8 mouse cellular contexts compared by ENCODE assay signal in the genomic region with DNA sequence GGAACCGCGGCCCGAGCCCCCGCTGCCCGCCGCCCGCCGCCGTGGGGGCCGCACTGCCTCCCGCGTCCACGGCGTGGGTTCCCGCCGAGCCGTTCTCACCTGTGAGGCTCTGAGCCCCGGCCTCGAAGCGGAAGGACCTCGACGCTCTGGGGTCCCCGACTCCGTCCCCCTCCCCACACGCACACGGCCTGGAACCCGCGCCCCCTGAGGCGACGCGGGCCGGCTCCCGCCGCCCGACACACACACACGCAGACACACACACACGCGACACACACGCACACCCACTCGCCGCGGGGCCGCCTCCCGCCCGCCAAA. TPM values are rescaled to one million over a fixed set of nuclear protein-coding genes. Genes with fewer than 3 reads are reported as not detected.
DNase-seq lines count a peak whose midpoint lies in the region; ATAC-seq and TF ChIP-seq lines count a peak whose summit lies in the region.

No protein-coding gene starts in this region.

- DNase-seq in heart, postnatal 14 days, result no peak
- DNase-seq in G1E (ENCODE audit: low spot score), result no peak
- DNase-seq in forebrain, embryonic 14.5 days (ENCODE audit: low spot score), result no peak
- no peak for DNase-seq in liver, postnatal 0 days
- no peak for DNase-seq in thymus, postnatal 14 days
- DNase-seq in adrenal gland, adult (ENCODE audit: inconsistent age in 2 of 2, low spot score in 1 of 2), result no peak
- no peak for DNase-seq in layer of hippocampus, adult 11-12 months (ENCODE audit: low spot score)

- no peak for TF ChIP-seq EP300 in liver, postnatal 0 days (IDR thresholded peaks at IDR 0.05; ENCODE audit: low read depth)

- peak overlapping the region; percentile 99 for H3K4me3 ChIP-seq in heart, embryonic 15.5 days
- H3K4me3 ChIP-seq in G1E (ENCODE audit: low read depth, low read length), result peak overlapping the region; percentile 97
- H3K4me3 ChIP-seq in forebrain, embryonic 14.5 days (ENCODE audit: low read depth, low read length), result peak overlapping the region; percentile 94
- peak overlapping the region; percentile 95 for H3K4me3 ChIP-seq in liver, postnatal 0 days (ENCODE audit: low read depth, low read length)

- H3K9me3 ChIP-seq in heart, embryonic 15.5 days (replicated peaks), result no peaks in the 10 kb centered on the region
- H3K9me3 ChIP-seq in G1E (replicated peaks), result peaks cover under 1% of the 10 kb centered on the region
- no peaks in the 10 kb centered on the region for H3K9me3 ChIP-seq in forebrain, embryonic 14.5 days (replicated peaks; ENCODE audit: control insufficient read depth, low read length)
- no peaks in the 10 kb centered on the region for H3K9me3 ChIP-seq in liver, postnatal 0 days (ENCODE audit: low read length)

- intact Hi-C loops in heart, postnatal 14 days (cut with DNase I), result loop anchor here (5.0 kb wide), 2 partner anchors 49 to 74 kb away; no protein-coding TSS in a partner anchor

- peak overlapping the region; percentile 100 for H3K27ac ChIP-seq in heart, embryonic 15.5 days
- peak overlapping the region; percentile 99 for H3K27ac ChIP-seq in forebrain, embryonic 14.5 days (ENCODE audit: low read depth, low read length)
- peak overlapping the region; percentile 100 for H3K27ac ChIP-seq in liver, postnatal 0 days (ENCODE audit: low read depth)

- peak overlapping the region; percentile 98 for H3K9ac ChIP-seq in heart, embryonic 15.5 days
- H3K9ac ChIP-seq in forebrain, embryonic 14.5 days (ENCODE audit: low read length), result peak overlapping the region; percentile 97
- H3K9ac ChIP-seq in liver, postnatal 0 days (replicated peaks), result peak overlapping the region; percentile 98

- under 1% methylated on average over 40 of the region's 45 CpGs for WGBS in heart, embryonic 15.5 days
- WGBS in forebrain, embryonic 14.5 days, result 1% methylated on average over 28 of the region's 45 CpGs
- 0% methylated on average over 28 of the region's 45 CpGs for WGBS in liver, postnatal 0 days (ENCODE audit: insufficient replicate concordance)

- TF ChIP-seq CTCF in G1E (IDR thresholded peaks at IDR 0.05; ENCODE audit: low read depth, low read length), result no peak
- no peak for TF ChIP-seq CTCF in liver, postnatal 0 days (IDR thresholded peaks at IDR 0.05; ENCODE audit: low read depth)

- no peaks in the 10 kb centered on the region for H3K36me3 ChIP-seq in heart, embryonic 15.5 days
- H3K36me3 ChIP-seq in G1E (replicated peaks), result peaks cover 2% of the 10 kb centered on the region
- H3K36me3 ChIP-seq in forebrain, embryonic 14.5 days (ENCODE audit: control insufficient read depth, insufficient read depth, low read length), result no peaks in the 10 kb centered on the region
- no peaks in the 10 kb centered on the region for H3K36me3 ChIP-seq in liver, postnatal 0 days (replicated peaks; ENCODE audit: insufficient read depth, low read length)

- H3K27me3 ChIP-seq in heart, embryonic 15.5 days, result no peaks in the 10 kb centered on the region
- no peaks in the 10 kb centered on the region for H3K27me3 ChIP-seq in G1E (ENCODE audit: insufficient read depth, low read length)
- no peaks in the 10 kb centered on the region for H3K27me3 ChIP-seq in forebrain, embryonic 14.5 days (replicated peaks; ENCODE audit: control insufficient read depth, insufficient read depth, low read length)
- no peaks in the 10 kb centered on the region for H3K27me3 ChIP-seq in liver, postnatal 0 days (ENCODE audit: insufficient read depth, low read length)

- no peak for ATAC-seq in heart, embryonic 15.5 days (replicated peaks; ENCODE audit: insufficient number of reproducible peaks, insufficient read depth, low FRiP score, low read depth)
- ATAC-seq in G1E (ENCODE audit: extremely low read depth, insufficient number of reproducible peaks, low FRiP score, poor library complexity, severe bottlenecking), result no peak
- peak; percentile 27 for ATAC-seq in forebrain, embryonic 14.5 days
- peak; percentile 5; the same call in 1 of the 2 replicates for ATAC-seq in liver, postnatal 0 days

- peak overlapping the region; percentile 66 for H3K4me2 ChIP-seq in heart, embryonic 15.5 days
- peak overlapping the region; percentile 85 for H3K4me2 ChIP-seq in forebrain, embryonic 14.5 days (ENCODE audit: low read length)
- peak overlapping the region; percentile 97 for H3K4me2 ChIP-seq in liver, postnatal 0 days (ENCODE audit: low read depth, low read length)

- H3K4me1 ChIP-seq in heart, embryonic 15.5 days (replicated peaks), result peaks cover 11% of the 10 kb centered on the region
- peaks cover 28% of the 10 kb centered on the region for H3K4me1 ChIP-seq in G1E (ENCODE audit: insufficient read depth, low read depth, low read length)
- H3K4me1 ChIP-seq in forebrain, embryonic 14.5 days (ENCODE audit: control insufficient read depth, insufficient read depth, low read length), result peaks cover 5% of the 10 kb centered on the region
- H3K4me1 ChIP-seq in liver, postnatal 0 days (ENCODE audit: insufficient read depth), result peaks cover 11% of the 10 kb centered on the region

RNA-seq across cellular contexts. Expression of a gene that starts 2.8 kb away (rescaled TPM):
- 15.5 and 18.6 TPM in 2 replicates for polyA plus RNA-seq in heart, embryonic 15.5 days (2015; fragmentation: Nextera tagmentation; extraction: Ambion mirVana)
- 10 to 100 TPM; 76.2 to 81.2 TPM for total RNA-seq in heart, postnatal 14 days (2021)
- total RNA-seq in G1E (2014; fragmentation: Nextera tagmentation) (190 and 198 TPM in 2 replicates), G1E (2017) (111 and 141 TPM in 2 replicates)
- 6.0 and 6.8 TPM in 2 replicates for polyA plus RNA-seq in G1E (2012)
- 11.5 and 15.3 TPM in 2 replicates for polyA plus RNA-seq in forebrain, embryonic 14.5 days (2014; fragmentation: Nextera tagmentation; extraction: Ambion mirVana)
- 10.5 and 12.6 TPM in 2 replicates for polyA plus RNA-seq in liver, postnatal 0 days (2015; fragmentation: Nextera tagmentation; extraction: Ambion mirVana)

RNA-seq across cellular contexts. Expression of a gene that starts 48.1 kb away (rescaled TPM):
- 18.2 and 22.0 TPM in 2 replicates for polyA plus RNA-seq in heart, embryonic 15.5 days (2015; fragmentation: Nextera tagmentation; extraction: Ambion mirVana)
- total RNA-seq in heart, postnatal 14 days (2021), result 10 to 100 TPM; 25.5 to 28.0 TPM
- total RNA-seq in G1E (2014; fragmentation: Nextera tagmentation) (42.5 and 46.2 TPM in 2 replicates), G1E (2017) (41.9 and 50.9 TPM in 2 replicates)
- polyA plus RNA-seq in G1E (2012), result 2.6 and 3.1 TPM in 2 replicates
- 16.8 TPM in 2 replicates for polyA plus RNA-seq in forebrain, embryonic 14.5 days (2014; fragmentation: Nextera tagmentation; extraction: Ambion mirVana)
- 14.6 and 15.1 TPM in 2 replicates for polyA plus RNA-seq in liver, postnatal 0 days (2015; fragmentation: Nextera tagmentation; extraction: Ambion mirVana)

Comparison
In these comparisons a context has a peak if more than half of its experiments do, and no peak if none do; other contexts are left out.
1. ATAC-seq: peak in forebrain, embryonic 14.5 days (single experiment) and liver, postnatal 0 days (single experiment); none in heart, embryonic 15.5 days (single experiment) and G1E (single experiment).
2. Peak in every context shown above with its lines, with median percentiles within 50 percentile points of each other: H3K27ac ChIP-seq, H3K4me2 ChIP-seq, H3K4me3 ChIP-seq and H3K9ac ChIP-seq.